Comparison of ENCODE assay signal across 21 mouse cellular contexts in the genomic region with DNA sequence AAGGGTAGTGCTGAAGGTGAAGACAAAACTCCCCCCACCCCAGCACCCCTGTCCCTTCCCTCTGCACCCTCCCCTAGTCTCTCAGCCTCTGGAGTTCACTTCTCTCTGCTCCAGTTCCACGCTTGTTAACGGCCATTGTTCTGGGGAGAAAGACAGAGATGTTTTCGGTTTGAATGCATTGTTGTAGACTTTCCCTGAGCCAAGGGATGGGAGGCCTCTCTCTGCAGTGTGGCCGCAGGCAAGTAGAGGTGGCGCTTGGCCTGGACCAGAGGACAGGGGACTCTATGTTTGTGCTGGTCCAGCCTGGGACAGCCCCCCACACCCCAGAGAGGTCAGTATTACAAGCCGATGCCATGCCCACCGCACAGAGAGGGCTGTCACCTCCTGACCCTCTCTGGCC. TPM values are rescaled to one million over a fixed set of nuclear protein-coding genes. Genes with fewer than 3 reads are reported as not detected.
DNase-seq lines count a peak whose midpoint lies in the region; ATAC-seq and TF ChIP-seq lines count a peak whose summit lies in the region.
"Had no signal": no experiment of that assay in that cellular context is flagged by ENCODE, and none has a peak within 500 bp of the region (broad histone marks: within the 10 kb centered on the region; RNA-seq: fewer than 3 reads in every experiment).

No protein-coding gene starts in this region.

- ATAC-seq in embryonic facial prominence, embryonic 15.5 days (ENCODE audit: insufficient number of reproducible peaks, low FRiP score, low TSS enrichment, low read depth) = peak; percentile 31; the same call in 1 of the 2 replicates
- peak; percentile 38; the same call in 1 of the 2 replicates for ATAC-seq in midbrain, embryonic 12.5 days (ENCODE audit: low FRiP score, low read depth)
- ATAC-seq: forebrain, embryonic 13.5 days had no signal

- no peak overlapping the region for H3K9ac ChIP-seq in embryonic facial prominence, embryonic 15.5 days
- no peak overlapping the region for H3K9ac ChIP-seq in midbrain, embryonic 12.5 days (replicated peaks)
- H3K9ac ChIP-seq: forebrain, embryonic 13.5 days; limb, embryonic 12.5 days; liver, embryonic 14.5 days had no signal

- intact Hi-C loops in left cerebral cortex, adult 2 months (cut with DNase I) = no loop called here

- DNase-seq in retina, postnatal 1 day = peak; percentile 62
- no peak for DNase-seq in retina, embryonic 14.5 days (ENCODE audit: low spot score)
- DNase-seq in adrenal gland, postnatal 10 days = no peak
- no peak for DNase-seq in left cerebral cortex, adult 2 months (ENCODE audit: extremely low spot score in 1 of 2, low spot score in 2 of 2)
- no peak for DNase-seq in urinary bladder, postnatal 10 days (ENCODE audit: low spot score)
- DNase-seq: adrenal gland, postnatal 14 days; cerebellum, adult 8-10 months; gastrocnemius, adult 2 months; heart, postnatal 14 days; layer of hippocampus, postnatal 36 days; lung, postnatal 10 days; right cerebral cortex, adult 18-20 months; spleen, adult 18-20 months; thymus, postnatal 4 days had no signal

- 32% methylated on average over 7 of the region's 7 CpGs for WGBS in embryonic facial prominence, embryonic 15.5 days
- WGBS in midbrain, embryonic 12.5 days = 14% methylated on average over 7 of the region's 7 CpGs

- no peaks in the 10 kb centered on the region for H3K27me3 ChIP-seq in embryonic facial prominence, embryonic 15.5 days
- no peaks in the 10 kb centered on the region; the same call in 1 of the 2 replicates for H3K27me3 ChIP-seq in midbrain, embryonic 12.5 days
- H3K27me3 ChIP-seq: forebrain, embryonic 13.5 days; limb, embryonic 12.5 days had no signal

- no peaks in the 10 kb centered on the region for H3K36me3 ChIP-seq in embryonic facial prominence, embryonic 15.5 days
- no peaks in the 10 kb centered on the region for H3K36me3 ChIP-seq in midbrain, embryonic 12.5 days
- H3K36me3 ChIP-seq: limb, embryonic 12.5 days had no signal

- TF ChIP-seq CTCF in left cerebral cortex, adult 2 months (IDR thresholded peaks at IDR 0.05) = no peak

- H3K4me2 ChIP-seq in embryonic facial prominence, embryonic 15.5 days (replicated peaks) = peak overlapping the region; percentile 3; the same call in 1 of the 2 replicates
- H3K4me2 ChIP-seq in midbrain, embryonic 12.5 days (replicated peaks) = peak overlapping the region; percentile 16
- H3K4me2 ChIP-seq: forebrain, embryonic 13.5 days; limb, embryonic 12.5 days had no signal

- no peaks in the 10 kb centered on the region for H3K9me3 ChIP-seq in embryonic facial prominence, embryonic 15.5 days (replicated peaks)
- no peaks in the 10 kb centered on the region for H3K9me3 ChIP-seq in midbrain, embryonic 12.5 days
- H3K9me3 ChIP-seq: forebrain, embryonic 13.5 days; limb, embryonic 12.5 days had no signal

- H3K27ac ChIP-seq in embryonic facial prominence, embryonic 15.5 days (replicated peaks) = peak overlapping the region; percentile 60
- H3K27ac ChIP-seq in midbrain, embryonic 12.5 days (replicated peaks) = no peak overlapping the region
- no peak overlapping the region for H3K27ac ChIP-seq in left cerebral cortex, adult 2 months
- H3K27ac ChIP-seq: forebrain, embryonic 13.5 days; gastrocnemius, adult 2 months; limb, embryonic 12.5 days; liver, embryonic 14.5 days had no signal

- peaks cover 19% of the 10 kb centered on the region for H3K4me1 ChIP-seq in embryonic facial prominence, embryonic 15.5 days
- peaks cover 13% of the 10 kb centered on the region for H3K4me1 ChIP-seq in midbrain, embryonic 12.5 days
- H3K4me1 ChIP-seq: limb, embryonic 12.5 days had no signal

- no peak overlapping the region for H3K4me3 ChIP-seq in embryonic facial prominence, embryonic 15.5 days (replicated peaks)
- no peak overlapping the region for H3K4me3 ChIP-seq in midbrain, embryonic 12.5 days
- H3K4me3 ChIP-seq in left cerebral cortex, adult 2 months = no peak overlapping the region
- H3K4me3 ChIP-seq: forebrain, embryonic 13.5 days; gastrocnemius, adult 2 months; limb, embryonic 12.5 days had no signal

RNA-seq across cellular contexts. Expression of gene Scube3, which starts 18.3 kb away (rescaled TPM):
- polyA plus RNA-seq in embryonic facial prominence, embryonic 15.5 days (2015; fragmentation: Nextera tagmentation; extraction: Ambion mirVana) = 6.6 and 6.9 TPM in 2 replicates
- polyA plus RNA-seq in midbrain, embryonic 12.5 days (2016; fragmentation: Nextera tagmentation; extraction: Ambion mirVana) = 9.7 and 10.7 TPM in 2 replicates
- total RNA-seq in adrenal gland, postnatal 10 days (2021) = 10 to 100 TPM; 14.4 to 15.2 TPM
- total RNA-seq in left cerebral cortex, adult 2 months (2021) = 1 to 10 TPM; 1.5 TPM
- total RNA-seq: megakaryocyte-erythroid progenitor cell, adult 5-6 weeks had no signal

RNA-seq across cellular contexts. Expression of gene Tcp11, which starts 43.2 kb away (rescaled TPM):
- polyA plus RNA-seq in embryonic facial prominence, embryonic 15.5 days (2015; fragmentation: Nextera tagmentation; extraction: Ambion mirVana) = 4.7 and 9.0 TPM in 2 replicates
- 1.4 and 1.9 TPM in 2 replicates for polyA plus RNA-seq in midbrain, embryonic 12.5 days (2016; fragmentation: Nextera tagmentation; extraction: Ambion mirVana)
- total RNA-seq in adrenal gland, postnatal 10 days (2021) = under 1 TPM; 0.24 to 0.57 TPM
- under 1 TPM; 0.61 to 0.88 TPM for total RNA-seq in left cerebral cortex, adult 2 months (2021)
- total RNA-seq: adrenal gland, postnatal 14 days; gastrocnemius, adult 2 months; heart, postnatal 14 days had no signal
- polyA plus RNA-seq: C2C12 had no signal

RNA-seq across cellular contexts. Expression of gene Zfp523, which starts 53.3 kb away (rescaled TPM):
- 43.0 and 44.7 TPM in 2 replicates for polyA plus RNA-seq in embryonic facial prominence, embryonic 15.5 days (2015; fragmentation: Nextera tagmentation; extraction: Ambion mirVana)
- polyA plus RNA-seq in midbrain, embryonic 12.5 days (2016; fragmentation: Nextera tagmentation; extraction: Ambion mirVana) = 49.7 and 52.6 TPM in 2 replicates
- 10 to 100 TPM; 31.3 to 39.3 TPM for total RNA-seq in adrenal gland, postnatal 10 days (2021)
- 100 to 1,000 TPM; 107 to 130 TPM for total RNA-seq in left cerebral cortex, adult 2 months (2021)

Comparison
In these comparisons a context has a peak if more than half of its experiments do, and no peak if none do; other contexts are left out.
1. RNA of gene Scube3, which starts 18.3 kb away (total RNA-seq): 14.4 to 15.2 TPM in adrenal gland, postnatal 10 days; 1.5 TPM in left cerebral cortex, adult 2 months; every median in the first group is over 4 times any median in the second.